Mouse (Mus musculus) cerebellum, postnatal 14 days (tissue): ENCODE results near the gene Il1r1.

ENCODE experiments used
- DNase-seq, 2 experiments: peaks; one replicate each; pipeline ENCODE4 v3.0.0; 2021; ENCODE audit warnings: mixed read lengths in 2 of 2

The Il1r1 gene

GRCm38 (mm10) chr1:40324955-40325702 is 100.2 kb downstream of the Il1r1 start:
- no peak for DNase-seq

- no peak for DNase-seq
Measured at GRCm38 (mm10) chr1:40325711-40326327, 100.9 kb downstream of the Il1r1 start.

- no peak for DNase-seq
Measured at GRCm38 (mm10) chr1:40327604-40328003, 102.7 kb downstream of the Il1r1 start.

DNA sequence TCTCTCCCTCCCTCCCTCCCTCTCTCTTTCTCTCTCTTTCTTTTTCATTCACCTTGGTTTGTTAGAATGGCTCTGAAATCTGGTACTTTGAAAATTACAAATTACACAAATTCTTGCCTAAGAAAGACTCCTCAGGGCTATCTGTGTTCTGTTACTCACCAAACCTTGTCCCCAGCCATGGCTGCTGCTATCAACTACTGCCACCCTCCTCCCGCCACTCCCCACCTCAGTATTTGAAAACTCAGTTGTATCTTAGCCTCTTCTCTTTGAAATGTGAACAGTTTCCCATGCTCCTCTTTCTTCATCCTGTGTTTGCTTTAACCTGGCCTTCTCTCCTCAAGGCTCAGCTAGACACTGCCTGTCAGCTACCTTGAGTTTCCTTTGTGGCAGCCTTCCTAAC is 104.6 kb downstream of the Il1r1 start:
- DNase-seq: no peak

DNA sequence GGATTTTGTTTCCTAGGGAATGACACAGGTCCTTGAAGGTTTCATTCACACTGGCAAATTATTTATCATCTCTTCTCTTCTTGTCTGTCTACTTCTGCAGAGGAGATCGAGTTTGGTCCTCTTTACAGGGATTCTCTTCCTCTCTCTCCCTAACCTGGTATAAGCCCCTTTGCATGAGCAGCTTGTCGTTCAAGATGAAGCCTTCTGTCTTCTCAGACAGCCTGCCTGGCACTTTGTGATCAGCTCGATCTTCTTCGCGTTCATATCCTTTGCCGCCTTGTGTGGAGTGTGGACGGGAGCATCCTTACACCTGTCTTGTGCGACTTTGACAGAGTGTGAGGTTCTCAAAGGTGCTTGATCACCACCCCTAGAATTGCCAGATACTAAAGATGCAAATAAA is 105.3 kb downstream of the Il1r1 start:
- DNase-seq: no peak

DNA sequence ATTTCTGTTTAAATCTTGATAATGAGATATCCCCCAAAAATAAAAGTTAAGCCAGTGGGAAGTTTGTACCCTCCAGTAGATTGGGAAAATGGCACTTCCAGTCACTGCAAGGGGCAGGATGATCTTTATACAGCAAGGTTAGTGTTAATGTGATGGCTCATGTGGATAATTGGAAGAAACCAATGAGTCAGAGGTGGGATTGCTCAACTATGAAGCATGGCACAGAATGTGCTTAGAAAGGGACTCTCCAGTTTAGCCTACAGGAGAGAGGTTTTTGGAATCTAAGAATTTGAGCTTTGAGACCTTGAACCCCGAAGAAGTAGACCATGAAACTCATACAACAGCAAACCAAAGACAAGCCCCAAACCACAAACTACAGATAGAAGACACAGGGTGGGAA is 114.5 kb downstream of the Il1r1 start:
- DNase-seq: no peak

DNA sequence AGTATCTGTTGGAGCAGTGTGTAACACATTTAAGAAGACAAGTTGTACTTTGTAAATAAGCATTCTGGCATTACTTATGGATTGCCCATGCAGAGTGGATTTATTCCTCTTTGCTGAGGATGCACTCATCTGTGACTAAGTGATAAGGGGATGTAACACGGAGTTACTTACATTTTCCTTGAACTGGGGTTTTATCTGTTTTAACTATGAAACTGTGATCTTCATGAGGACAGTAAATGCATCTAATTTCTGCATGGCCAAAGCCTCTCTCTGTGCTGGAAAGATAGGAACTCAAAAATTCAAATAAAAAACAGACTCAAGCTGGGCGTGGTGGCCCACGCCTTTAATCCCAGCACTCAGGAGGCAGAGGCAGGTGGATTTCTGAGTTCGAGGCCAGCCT is 115.2 kb downstream of the Il1r1 start:
- no peak for DNase-seq

DNA sequence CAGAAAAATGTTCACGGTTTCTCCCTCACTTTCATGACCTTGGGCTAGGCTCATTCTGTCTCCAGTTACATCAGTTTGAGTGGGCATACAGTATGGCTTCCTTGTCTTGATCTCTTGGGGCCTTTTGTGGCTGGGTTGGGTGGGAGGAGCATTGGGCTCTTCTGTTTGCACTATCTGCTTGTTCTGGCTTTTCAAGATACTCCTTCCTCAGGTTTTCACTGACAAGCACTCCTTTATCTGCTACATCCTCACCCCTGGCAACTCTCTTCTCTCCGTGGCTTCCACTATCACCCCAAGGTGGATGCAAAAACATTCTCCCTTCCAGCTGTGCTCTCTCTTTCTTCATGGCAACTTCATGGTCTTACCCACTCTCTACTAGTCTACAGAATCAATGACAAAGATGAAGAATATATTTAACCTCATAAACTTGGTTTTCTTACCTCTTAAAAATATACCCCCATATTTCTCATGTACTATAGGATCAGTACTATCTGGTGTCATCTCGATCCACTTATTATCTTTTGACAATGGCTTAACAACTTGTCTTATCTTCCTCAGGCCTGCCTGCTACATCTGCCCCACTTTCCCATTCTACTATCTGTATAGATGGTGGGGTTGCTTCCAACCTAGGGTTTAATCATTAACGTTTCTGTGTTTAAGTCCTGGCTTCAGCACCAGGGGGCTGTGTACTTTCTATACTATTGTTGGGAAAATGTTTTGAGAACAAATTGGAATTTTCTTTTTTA is 127.5 kb downstream of the Il1r1 start:
- no peak for DNase-seq

DNA sequence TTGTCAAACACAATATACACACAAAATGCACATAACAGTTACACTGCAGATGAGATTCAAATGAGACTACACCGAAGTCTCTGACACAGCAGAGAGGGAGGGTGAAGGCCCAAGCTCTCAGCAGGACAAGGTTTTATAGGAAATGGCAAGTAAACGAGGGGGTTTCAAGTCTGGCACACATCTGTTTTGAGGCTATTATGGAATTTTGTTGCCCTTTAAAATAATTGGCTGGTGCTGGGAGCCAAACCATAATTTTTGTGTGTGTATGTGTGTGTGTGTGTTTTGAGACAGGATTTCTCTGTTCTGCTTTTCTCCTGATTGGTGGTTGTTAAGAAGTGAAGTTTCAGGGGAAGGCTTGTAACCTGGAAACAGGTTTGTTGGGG is 128.0 kb downstream of the Il1r1 start:
- no peak for DNase-seq

DNA sequence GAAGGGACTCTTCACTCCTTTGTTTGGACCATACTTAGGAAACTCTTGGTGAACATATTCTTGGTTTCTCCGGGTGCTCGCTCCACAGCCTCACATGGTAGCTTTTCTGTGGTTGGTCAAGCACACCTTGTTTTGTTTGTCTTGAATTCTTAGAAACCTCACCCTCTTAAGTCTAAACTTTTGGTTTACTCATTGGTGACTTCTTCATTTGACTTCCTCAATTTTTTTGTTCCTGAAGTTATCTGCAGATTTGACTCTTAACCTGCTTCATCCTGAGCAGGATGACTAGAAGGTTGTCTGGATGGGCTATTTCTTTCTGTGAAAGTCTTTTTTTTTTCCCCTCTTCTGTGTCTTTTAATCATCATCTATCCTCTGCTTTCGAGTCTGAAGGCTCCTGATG is 129.8 kb downstream of the Il1r1 start:
- DNase-seq: no peak

DNA sequence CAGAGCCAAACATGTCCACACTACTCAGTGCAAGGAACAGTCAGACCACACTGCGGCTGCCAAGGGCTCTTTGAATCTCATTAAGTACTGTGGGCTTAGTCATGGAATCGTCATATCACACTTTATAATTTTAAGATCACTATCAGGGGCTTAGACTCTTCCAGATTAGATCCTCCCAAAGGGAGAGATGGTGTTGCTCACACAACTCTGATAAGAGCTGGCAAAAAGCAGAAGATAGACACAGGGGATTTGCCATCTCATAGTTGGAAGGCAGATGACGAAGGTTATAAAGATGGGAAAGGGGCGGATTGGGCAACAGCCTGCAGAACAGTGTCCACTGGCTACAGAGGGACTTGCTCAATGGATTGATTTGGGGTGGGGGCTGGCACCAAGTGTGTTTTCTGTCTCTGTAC is 130.6 kb downstream of the Il1r1 start:
- DNase-seq: no peak

GRCm38 (mm10) chr1:40355904-40356521 is 131.1 kb downstream of the Il1r1 start:
- no peak for DNase-seq

- no peak for DNase-seq
Measured at GRCm38 (mm10) chr1:40357921-40358320, 133.0 kb downstream of the Il1r1 start.

DNA sequence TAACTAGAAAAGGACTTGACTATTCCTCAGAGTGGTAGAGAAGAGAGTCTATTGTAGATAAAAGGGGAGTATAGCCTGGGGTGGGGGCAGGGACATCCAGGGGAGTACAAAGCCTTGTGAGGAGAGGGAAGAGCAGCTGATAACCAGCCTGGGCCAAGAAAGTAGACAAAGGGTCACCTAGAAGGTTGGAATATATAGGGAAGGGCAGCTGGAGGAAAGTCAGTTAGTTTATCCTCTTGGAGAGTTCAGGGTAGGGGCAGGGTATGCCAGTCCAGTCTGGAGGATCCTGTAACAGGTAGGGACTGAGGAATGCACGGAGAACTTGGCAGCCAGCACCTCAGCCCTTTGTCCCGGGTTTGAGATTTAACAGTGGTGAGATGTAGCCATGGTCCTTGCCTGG is 133.5 kb downstream of the Il1r1 start:
- no peak for DNase-seq

DNA sequence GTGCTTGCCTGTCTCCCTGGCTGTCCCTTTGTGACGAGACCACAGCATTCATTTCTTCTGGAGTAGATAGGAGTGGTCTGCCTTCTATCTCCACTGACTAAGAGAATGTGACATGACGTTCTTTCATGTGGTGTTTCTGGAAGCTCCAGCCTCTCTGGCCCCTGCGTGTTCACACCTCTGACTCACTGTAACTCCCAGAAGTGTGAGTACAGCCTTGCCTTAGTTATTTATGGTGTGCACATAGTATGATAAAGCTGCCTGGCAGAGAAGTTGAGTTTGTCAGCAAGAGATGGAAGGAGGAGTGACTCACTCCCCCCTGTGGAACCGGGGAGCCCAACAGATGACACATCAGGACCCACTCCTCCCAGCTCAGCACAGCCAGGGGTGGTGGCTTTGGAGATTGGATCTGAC is 133.9 kb downstream of the Il1r1 start:
- DNase-seq: no peak

DNA sequence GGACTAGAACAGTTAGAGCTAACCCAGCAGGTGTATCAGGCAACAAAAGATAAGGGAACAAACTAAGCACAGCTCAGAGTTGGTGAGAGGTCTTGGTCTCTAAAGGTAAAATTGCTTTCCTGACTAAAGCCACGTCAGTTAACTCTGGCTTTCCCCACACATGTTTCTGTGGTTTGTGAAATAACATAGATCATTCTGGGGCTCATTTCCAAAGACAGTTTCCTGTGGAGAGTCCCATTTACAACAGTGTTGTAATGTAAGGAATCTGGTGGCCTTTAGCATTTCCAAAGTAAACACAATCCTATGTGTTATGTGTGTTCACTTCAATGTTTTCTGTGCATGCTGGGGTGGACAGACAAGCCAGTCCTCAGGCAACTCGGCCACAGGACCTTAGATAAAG is 134.9 kb downstream of the Il1r1 start:
- DNase-seq: no peak

DNA sequence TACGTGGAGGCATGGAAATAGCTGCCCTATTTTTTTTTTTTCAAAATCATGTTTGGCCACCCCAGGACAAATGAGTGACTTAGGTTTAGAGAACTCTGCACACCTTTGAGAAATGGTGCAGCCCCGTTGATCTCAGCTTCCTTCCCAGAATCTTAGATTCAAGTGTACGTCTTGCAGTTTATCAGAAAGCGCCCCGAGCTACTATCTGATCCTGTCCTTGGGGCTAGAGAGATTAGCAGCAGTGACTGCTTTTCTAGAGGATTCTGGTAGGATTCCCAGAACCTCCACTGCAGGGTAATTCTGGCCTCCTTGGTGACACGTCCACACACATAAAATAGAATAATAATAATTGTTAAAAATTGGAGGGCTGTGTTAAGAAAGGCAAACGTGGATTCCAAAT is 136.1 kb downstream of the Il1r1 start:
- DNase-seq: no peak

GRCm38 (mm10) chr1:40361596-40361995 is 136.7 kb downstream of the Il1r1 start:
- DNase-seq: no peak

GRCm38 (mm10) chr1:40362784-40363183 is 137.9 kb downstream of the Il1r1 start:
- DNase-seq: no peak
